Mouse (Mus musculus) hindbrain, postnatal 0 days (tissue): Measurements from ENCODE around the gene Hnrnpul2. TPM values are rescaled to one million over a fixed set of nuclear protein-coding genes. Genes with fewer than 3 reads are reported as not detected.
A peak's percentile ranks its signal among the peaks of the same experiment; 100 is the strongest.
"Not testable (repeated sequence)": the region's sequence is repeated elsewhere in the genome, so short reads cannot be mapped to it uniquely, and the experiment has no call there.

ENCODE experiments used
- ATAC-seq: fragments of 200-750 bp; cut with Nextera tagmentation; 2 replicates; pipeline ENCODE4 v1.8.0; 2017; ENCODE audit warnings: mild to moderate bottlenecking, moderate TSS enrichment, moderate library complexity
- DNase-seq: peaks from one replicate; pipeline ENCODE4 v3.0.0-alpha.2; 2015; ENCODE audit warnings: low spot score
- H3K27ac ChIP-seq: fragments of 300-500 bp; sonication (generic); 2 replicates; pipeline ENCODE4 v1.5.1; 2014; ENCODE audit warnings: mild to moderate bottlenecking
- H3K27me3 ChIP-seq: fragments of 300-500 bp; sonication (generic); 2 replicates; pipeline ENCODE4 v1.6.1; 2014; ENCODE audit warnings: low read length, mixed read lengths; ENCODE audit not compliant: insufficient read depth
- H3K36me3 ChIP-seq: fragments of 300-500 bp; sonication (generic); 2 replicates; pipeline ENCODE4 v1.6.1; 2014; ENCODE audit warnings: low read length, mixed read lengths; ENCODE audit not compliant: insufficient read depth
- H3K4me1 ChIP-seq: fragments of 300-500 bp; sonication (generic); 2 replicates; pipeline ENCODE4 v1.6.1; 2014; ENCODE audit warnings: antibody characterized with exemption, low read length, mixed read lengths; ENCODE audit not compliant: insufficient read depth
- H3K4me2 ChIP-seq: fragments of 300-500 bp; sonication (generic); 2 replicates; pipeline ENCODE4 v1.6.1; 2014; ENCODE audit warnings: low read depth, mild to moderate bottlenecking, low read length, moderate library complexity, mixed read lengths
- H3K4me3 ChIP-seq: fragments of 300-500 bp; sonication (generic); 2 replicates; pipeline ENCODE4 v1.5.1; 2014; ENCODE audit warnings: low read length
- H3K9ac ChIP-seq: fragments of 300-500 bp; sonication (generic); replicated peaks from 2 replicates; pipeline ENCODE4 v1.6.1; 2014; ENCODE audit warnings: mild to moderate bottlenecking, low read length, moderate library complexity, mixed read lengths
- H3K9me3 ChIP-seq: fragments of 300-500 bp; sonication (generic); 2 replicates; pipeline ENCODE4 v1.6.1; 2016; ENCODE audit warnings: low read length, mixed read lengths
- CTCF ChIP-seq: IDR thresholded peaks from 2 replicates; pipeline ENCODE4 v1.5.1; 2016; ENCODE audit warnings: antibody characterized with exemption, control low read depth, low read depth
- WGBS: fragments of 180-500 bp; shearing (Covaris S2); extraction: QIAGEN DNeasy Blood & Tissue Kit; methylation state at CpG from one replicate; pipeline ENCODE4 v1.1.7; 2014; 5-methylcytosine and 5-hydroxymethylcytosine counted together
- polyA plus RNA-seq: library from polyadenylated mRNA; unstranded; fragments of >200 nt; fragmentation: Nextera tagmentation; extraction: Ambion mirVana; gene quantifications from 2 replicates; pipeline ENCODE4 v1.2.1, GENCODE M21; 2015
- total RNA-seq: library from RNA; depleted of rRNA; stranded (reverse); fragments of >200 nt; gene quantifications from 2 replicates; pipeline ENCODE4 v1.2.3, GENCODE M21; 2014

Hnrnpul2 gene
- total and polyA plus RNA-seq, 2 experiments from 2014 or later, result 5.6 to 19.7 TPM

DNA sequence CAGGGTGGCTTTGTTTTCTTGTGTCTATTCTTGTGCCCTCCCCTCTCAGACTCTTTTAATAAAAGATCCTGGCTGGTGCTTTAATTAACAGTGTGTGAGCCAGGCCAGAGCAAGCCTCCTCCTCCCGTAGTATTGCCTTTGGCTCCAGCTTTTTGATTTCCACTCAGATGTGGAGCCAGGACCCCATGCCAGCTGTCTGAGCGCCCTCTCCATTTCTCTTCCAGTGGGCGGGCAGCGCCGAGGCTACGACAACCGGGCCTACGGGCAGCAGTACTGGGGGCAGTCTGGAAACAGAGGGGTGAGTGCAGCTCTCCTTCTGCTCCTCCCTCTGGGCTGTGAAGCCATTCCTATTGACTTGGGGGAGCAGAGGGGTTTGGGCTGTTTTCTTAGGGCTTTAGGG, 10.9 kb downstream of the Hnrnpul2 start:
- DNase-seq, result peak; percentile 22
- H3K27me3 ChIP-seq, result no peaks in the 10 kb centered on the region

DNA sequence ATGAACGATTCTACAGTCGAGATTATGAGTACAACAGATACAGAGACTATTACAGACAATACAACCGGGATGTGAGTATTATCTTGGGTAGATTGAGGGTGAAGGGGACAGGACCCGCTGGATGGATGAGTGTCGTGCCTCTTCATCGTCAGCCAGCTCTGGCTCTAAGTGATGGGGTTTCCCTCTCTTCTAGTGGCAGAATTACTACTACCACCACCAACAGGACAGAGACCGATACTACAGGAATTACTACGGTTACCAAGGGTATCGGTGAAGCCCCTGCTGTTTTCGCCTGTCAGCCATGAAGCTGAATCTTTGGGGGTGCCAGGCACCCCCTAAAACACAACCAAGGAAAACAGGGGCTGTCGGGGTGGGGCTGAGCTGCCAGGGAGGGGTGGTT, 11.5 kb downstream of the Hnrnpul2 start:
- WGBS, result 72% methylated on average over 11 of the region's 11 CpGs

More for the DNA sequence above, 10.9 kb downstream of the Hnrnpul2 start:
- ATAC-seq, result peak; percentile 42
- Histone ChIP-seq H3K4me1 (no peaks in the 10 kb centered on the region), H3K9ac (no peak overlapping the region), H3K9me3 (no peaks in the 10 kb centered on the region), H3K27ac (peak overlapping the region; percentile 15; the same call in 1 of the 2 replicates), H3K36me3 (peaks cover 81% of the 10 kb centered on the region), H3K4me3 (no peak overlapping the region), H3K4me2 (no peak overlapping the region)
- 77% methylated on average over 8 of the region's 8 CpGs for WGBS
- TF ChIP-seq CTCF, result no peak

DNA sequence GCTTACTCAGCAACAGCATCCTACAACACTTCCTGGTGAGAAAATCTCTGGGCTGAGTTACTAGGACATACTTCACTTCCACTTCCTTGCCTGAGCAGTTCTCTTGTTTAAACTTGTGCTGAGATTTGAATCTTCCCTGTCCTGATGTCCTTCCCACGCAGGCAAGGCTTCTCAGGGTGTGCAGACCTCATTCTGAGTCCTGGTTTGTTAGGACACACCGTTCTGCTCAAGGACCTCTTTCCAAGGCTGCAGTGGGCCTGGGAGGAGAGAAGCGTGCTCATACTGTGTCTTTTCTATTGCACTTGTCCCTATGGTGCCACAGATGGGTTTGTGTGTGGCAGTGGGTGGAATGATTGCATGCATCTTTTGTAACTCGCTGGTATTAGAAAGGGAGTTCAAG, 13.2 kb downstream of the Hnrnpul2 start:
- DNase-seq, result no peak
- H3K27me3 ChIP-seq, result no peaks in the 10 kb centered on the region
- H3K9me3 ChIP-seq, result no peaks in the 10 kb centered on the region
- no peak for TF ChIP-seq CTCF
- peaks cover 64% of the 10 kb centered on the region for H3K36me3 ChIP-seq
- H3K27ac ChIP-seq, result no peak overlapping the region
- ATAC-seq, result no peak
- no peak overlapping the region for H3K4me2 ChIP-seq
- H3K4me3 ChIP-seq, result no peak overlapping the region
- 87% methylated on average over 4 of the region's 4 CpGs for WGBS
- H3K9ac ChIP-seq, result no peak overlapping the region
- H3K4me1 ChIP-seq, result no peaks in the 10 kb centered on the region

More for the DNA sequence above, 11.5 kb downstream of the Hnrnpul2 start:
- Histone ChIP-seq H3K27me3 (no peaks in the 10 kb centered on the region), H3K27ac (peak overlapping the region; percentile 15; the same call in 1 of the 2 replicates), H3K36me3 (peaks cover 76% of the 10 kb centered on the region), H3K4me3 (no peak overlapping the region), H3K9me3 (no peaks in the 10 kb centered on the region), H3K4me2 (no peak overlapping the region), H3K9ac (no peak overlapping the region), H3K4me1 (no peaks in the 10 kb centered on the region)
- peak; percentile 56 for DNase-seq
- ATAC-seq, result peak; percentile 65
- peak; percentile 43 for TF ChIP-seq CTCF

DNA sequence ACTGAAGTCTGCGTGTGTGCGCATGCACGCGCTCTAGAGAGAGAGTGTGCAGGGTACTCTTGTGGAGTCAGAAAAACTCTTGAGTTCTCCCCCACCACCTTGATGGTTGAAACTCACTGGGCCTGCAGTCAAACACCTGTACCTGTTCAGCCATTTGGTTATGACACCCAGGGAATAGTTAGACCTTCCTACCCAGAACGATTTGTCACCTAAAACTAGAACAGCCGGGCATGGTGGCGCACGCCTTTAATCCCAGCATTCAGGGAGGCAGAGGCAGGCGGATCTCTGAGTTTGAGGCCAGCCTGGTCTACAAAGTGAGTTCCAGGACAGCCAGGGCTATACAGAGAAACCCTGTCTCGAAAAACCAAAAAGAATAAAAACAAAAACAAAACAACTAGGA, 16.5 kb downstream of the Hnrnpul2 start:
- H3K9me3 ChIP-seq, H3K9ac ChIP-seq, H3K27me3 ChIP-seq, H3K4me2 ChIP-seq, DNase-seq, H3K27ac ChIP-seq, H3K4me3 ChIP-seq, ATAC-seq, H3K4me1 ChIP-seq: not testable (repeated sequence)
- WGBS, result 96% methylated on average over 10 of the region's 10 CpGs
- H3K36me3 ChIP-seq, result peaks cover 30% of the 10 kb centered on the region

DNA sequence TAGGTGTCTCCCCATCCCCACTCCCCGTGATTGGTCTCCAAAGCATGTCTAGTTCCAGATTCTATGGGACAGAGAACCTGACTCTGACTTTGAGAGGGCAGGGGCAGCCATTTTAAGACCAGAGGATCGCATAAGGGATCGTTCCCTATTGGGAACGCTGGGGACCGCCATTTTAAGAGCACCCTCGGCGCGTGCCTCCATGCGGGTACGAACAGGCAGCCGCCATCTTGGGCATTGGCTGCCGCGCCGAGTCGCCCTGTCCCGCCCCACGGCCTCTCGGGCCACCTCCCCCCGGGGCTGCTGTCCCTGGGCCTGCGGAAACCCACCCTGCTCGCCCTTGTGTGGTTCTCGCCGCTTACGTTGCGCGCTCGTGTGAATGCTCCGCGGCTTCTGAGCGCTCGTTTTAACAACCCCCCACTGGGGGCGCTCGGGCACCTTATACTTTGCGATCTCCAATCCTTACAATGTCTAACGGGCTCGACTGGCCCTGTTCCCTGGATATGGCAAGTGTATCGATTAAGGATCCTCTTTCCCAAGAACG, 17.5 kb downstream of the Hnrnpul2 start, which contains the start of gene Bscl2:
Gene Bscl2, plus strand, starts transcription at position 217 of the 541 bp plus-strand sequence.
- WGBS, result under 1% methylated on average over 38 of the region's 38 CpGs
- peak; percentile 94 for DNase-seq
- Histone ChIP-seq H3K4me1 (peaks cover 8% of the 10 kb centered on the region), H3K27me3 (no peaks in the 10 kb centered on the region), H3K36me3 (peaks cover 23% of the 10 kb centered on the region), H3K4me3 (peak within 1 kb of the TSS; percentile 51), H3K9me3 (no peaks in the 10 kb centered on the region), H3K9ac (peak within 1 kb of the TSS; percentile 73), H3K27ac (peak within 1 kb of the TSS; percentile 97), H3K4me2 (peak within 1 kb of the TSS; percentile 91)
- peak; percentile 81 for ATAC-seq
- peak; percentile 62 for TF ChIP-seq CTCF

DNA sequence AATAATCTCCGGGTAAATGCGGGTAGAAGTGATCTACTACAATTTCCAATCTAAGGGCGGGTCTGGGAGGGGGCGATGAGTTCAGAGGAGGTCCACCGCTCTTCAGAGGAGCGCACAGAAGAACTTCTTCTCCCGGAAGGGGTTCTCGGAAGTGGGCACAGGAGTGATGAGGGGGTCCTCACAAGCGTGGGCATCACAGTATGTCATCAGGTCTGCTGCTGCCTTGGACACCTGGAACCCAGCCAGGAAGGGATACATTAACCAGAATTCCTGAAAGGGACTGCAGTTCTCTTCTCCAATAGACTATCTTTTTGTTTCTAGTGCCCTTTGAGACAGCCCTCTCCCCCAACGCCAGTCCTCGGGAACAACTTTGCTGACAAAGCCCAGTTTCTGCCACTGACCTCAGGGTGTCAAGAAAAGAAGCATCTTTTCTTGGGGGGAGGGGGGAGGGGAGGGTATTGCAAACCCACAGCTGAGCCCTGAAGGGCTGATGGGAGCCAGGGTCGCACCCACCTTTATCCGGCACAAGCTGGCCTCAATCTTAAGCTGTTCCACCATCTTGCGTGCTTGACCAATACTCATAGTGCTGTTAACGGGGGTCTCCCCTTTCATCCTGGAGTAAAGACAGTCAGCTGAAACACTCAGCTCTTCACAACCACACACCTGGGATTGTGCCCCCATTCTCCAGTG, 18.4 kb downstream of the Hnrnpul2 start:
- Histone ChIP-seq H3K4me3 (peak overlapping the region; percentile 51), H3K27ac (peak overlapping the region; percentile 97), H3K36me3 (peaks cover 14% of the 10 kb centered on the region; the same call in 1 of the 2 replicates), H3K9ac (peak overlapping the region; percentile 73), H3K4me2 (peak overlapping the region; percentile 91), H3K27me3 (no peaks in the 10 kb centered on the region), H3K9me3 (no peaks in the 10 kb centered on the region), H3K4me1 (peaks cover 8% of the 10 kb centered on the region)
- 9% methylated on average over 15 of the region's 15 CpGs for WGBS
- no peak for TF ChIP-seq CTCF
- ATAC-seq (no peak), DNase-seq (peak; percentile 67)
